Mouse (Mus musculus) lung, postnatal 0 days (tissue): ENCODE results near the gene Defb29. TPM values are rescaled to one million over a fixed set of nuclear protein-coding genes. Genes with fewer than 3 reads are reported as not detected.

Experiments used
- ATAC-seq: fragments of 200-750 bp; cut with Nextera tagmentation; 2 replicates; pipeline ENCODE4 v1.8.0; 2017; ENCODE audit warnings: moderate library complexity
- DNase-seq: peaks from one replicate; pipeline ENCODE4 v3.0.0-alpha.2; 2016; ENCODE audit warnings: low spot score
- H3K27ac ChIP-seq: fragments of 300-500 bp; sonication (generic); 2 replicates; pipeline ENCODE4 v1.5.1; 2014; ENCODE audit warnings: antibody characterized with exemption, mild to moderate bottlenecking, low read length, mixed read lengths
- H3K27me3 ChIP-seq: fragments of 300-500 bp; sonication (generic); replicated peaks from 2 replicates; pipeline ENCODE4 v1.6.1; 2014; ENCODE audit warnings: low read length, mixed read lengths; ENCODE audit not compliant: insufficient read depth
- H3K36me3 ChIP-seq: fragments of 300-500 bp; sonication (generic); 2 replicates; pipeline ENCODE4 v1.6.1; 2014; ENCODE audit warnings: low read length, mixed read lengths; ENCODE audit not compliant: insufficient read depth
- H3K4me1 ChIP-seq: fragments of 300-500 bp; sonication (generic); 2 replicates; pipeline ENCODE4 v1.6.1; 2014; ENCODE audit warnings: antibody characterized with exemption, low read depth, low read length, mixed read lengths; ENCODE audit not compliant: insufficient read depth
- H3K4me2 ChIP-seq: fragments of 300-500 bp; sonication (generic); replicated peaks from 2 replicates; pipeline ENCODE4 v1.6.1; 2014; ENCODE audit warnings: low read depth, mild to moderate bottlenecking, low read length, moderate library complexity, mixed read lengths
- H3K4me3 ChIP-seq: fragments of 300-500 bp; sonication (generic); 2 replicates; pipeline ENCODE4 v1.5.1; 2014; ENCODE audit warnings: low read depth, low read length
- H3K9ac ChIP-seq: fragments of 300-500 bp; sonication (generic); replicated peaks from 2 replicates; pipeline ENCODE4 v1.6.1; 2014; ENCODE audit warnings: low read depth, mild to moderate bottlenecking
- H3K9me3 ChIP-seq: fragments of 300-500 bp; sonication (generic); 2 replicates; pipeline ENCODE4 v1.6.1; 2016; ENCODE audit warnings: low read length, mixed read lengths
- CTCF ChIP-seq: IDR thresholded peaks from 2 replicates; pipeline ENCODE4 v1.5.1; 2016; ENCODE audit warnings: antibody characterized with exemption, mild to moderate bottlenecking
- EP300 ChIP-seq: IDR thresholded peaks from 2 replicates; pipeline ENCODE4 v1.6.1; 2016; ENCODE audit warnings: antibody characterized with exemption, mild to moderate bottlenecking, control low read depth
- WGBS: fragments of 180-500 bp; shearing (Covaris S2); extraction: QIAGEN DNeasy Blood & Tissue Kit; methylation state at CpG from one replicate; pipeline ENCODE4 v1.1.7; 2014; 5-methylcytosine and 5-hydroxymethylcytosine counted together
- polyA plus RNA-seq: library from polyadenylated mRNA; unstranded; fragments of >200 nt; fragmentation: Nextera tagmentation; extraction: Ambion mirVana; gene quantifications from 2 replicates; pipeline ENCODE4 v1.2.1, GENCODE M21; 2015

Gene Defb29
- polyA plus RNA-seq, 1 experiment from 2014 or later: not detected

GRCm38 (mm10) chr2:152573484-152573883 is 33.6 kb upstream of the Defb29 start:
- H3K4me3 ChIP-seq: no peak overlapping the region
- no peaks in the 10 kb centered on the region for H3K4me1 ChIP-seq
- H3K36me3 ChIP-seq: no peaks in the 10 kb centered on the region
- H3K9ac ChIP-seq: no peak overlapping the region
- TF ChIP-seq EP300: no peak
- TF ChIP-seq CTCF: no peak
- WGBS: 85% methylated on average over 8 of the region's 8 CpGs
- ATAC-seq (no peak), DNase-seq (no peak)
- no peaks in the 10 kb centered on the region for H3K27me3 ChIP-seq
- no peak overlapping the region for H3K4me2 ChIP-seq
- no peaks in the 10 kb centered on the region for H3K9me3 ChIP-seq
- H3K27ac ChIP-seq: no peak overlapping the region

- no peak for DNase-seq
- H3K4me1 ChIP-seq: no peaks in the 10 kb centered on the region
Measured at GRCm38 (mm10) chr2:152572114-152572794, 32.4 kb upstream of the Defb29 start, which contains the start of gene Defb21. Gene Defb21, plus strand, starts transcription at chr2:152572744.

GRCm38 (mm10) chr2:152570313-152570712 is 30.4 kb upstream of the Defb29 start:
- Histone ChIP-seq H3K4me1 (no peaks in the 10 kb centered on the region), H3K27ac (no peak overlapping the region), H3K9ac (no peak overlapping the region), H3K27me3 (no peaks in the 10 kb centered on the region), H3K4me3 (no peak overlapping the region), H3K9me3 (no peaks in the 10 kb centered on the region), H3K36me3 (no peaks in the 10 kb centered on the region), H3K4me2 (no peak overlapping the region)
- WGBS: 60% methylated on average over 6 of the region's 6 CpGs
- ATAC-seq: no peak
- no peak for DNase-seq
- TF ChIP-seq EP300 (no peak), CTCF (no peak)

More at GRCm38 (mm10) chr2:152572114-152572794, 32.4 kb upstream of the Defb29 start, which contains the start of gene Defb21:
- Histone ChIP-seq H3K4me2 (no peak within 1 kb of the TSS), H3K9ac (no peak within 1 kb of the TSS), H3K9me3 (no peaks in the 10 kb centered on the region), H3K27me3 (no peaks in the 10 kb centered on the region), H3K4me3 (no peak within 1 kb of the TSS), H3K36me3 (no peaks in the 10 kb centered on the region), H3K27ac (no peak within 1 kb of the TSS)
- 62% methylated on average over 11 of the region's 11 CpGs for WGBS
- ATAC-seq: no peak
- TF ChIP-seq EP300: no peak
- peak; percentile 48 for TF ChIP-seq CTCF

GRCm38 (mm10) chr2:152569881-152570280 is 30.0 kb upstream of the Defb29 start:
- H3K27ac ChIP-seq: no peak overlapping the region
- H3K36me3 ChIP-seq: no peaks in the 10 kb centered on the region
- WGBS: 67% methylated on average over 4 of the region's 4 CpGs

GRCm38 (mm10) chr2:152569038-152569437 is 29.1 kb upstream of the Defb29 start, which contains the start of gene Gm17416:
Gene Gm17416, plus strand, starts transcription at chr2:152569338.
- ATAC-seq: no peak
- WGBS: 85% methylated on average over 5 of the region's 5 CpGs
- DNase-seq: no peak
- H3K4me2 ChIP-seq: no peak within 1 kb of the TSS
- H3K9ac ChIP-seq: no peak within 1 kb of the TSS
- H3K9me3 ChIP-seq: no peaks in the 10 kb centered on the region
- H3K27me3 ChIP-seq: no peaks in the 10 kb centered on the region
- H3K4me3 ChIP-seq: no peak within 1 kb of the TSS
- H3K36me3 ChIP-seq: no peaks in the 10 kb centered on the region
- TF ChIP-seq EP300: no peak
- no peak for TF ChIP-seq CTCF
- H3K27ac ChIP-seq: no peak within 1 kb of the TSS
- H3K4me1 ChIP-seq: no peaks in the 10 kb centered on the region

More at GRCm38 (mm10) chr2:152569881-152570280, 30.0 kb upstream of the Defb29 start:
- DNase-seq (no peak), ATAC-seq (no peak)
- no peak overlapping the region for H3K9ac ChIP-seq
- H3K9me3 ChIP-seq: no peaks in the 10 kb centered on the region
- TF ChIP-seq EP300 (no peak), CTCF (no peak)
- no peaks in the 10 kb centered on the region for H3K4me1 ChIP-seq
- no peak overlapping the region for H3K4me2 ChIP-seq
- H3K4me3 ChIP-seq: no peak overlapping the region
- H3K27me3 ChIP-seq: no peaks in the 10 kb centered on the region

GRCm38 (mm10) chr2:152556655-152557054 is 16.8 kb upstream of the Defb29 start:
- TF ChIP-seq CTCF (no peak), EP300 (no peak)

More at GRCm38 (mm10) chr2:152556655-152557054, 16.8 kb upstream of the Defb29 start:
- no peaks in the 10 kb centered on the region for H3K9me3 ChIP-seq
- no peak for DNase-seq
- no peak overlapping the region for H3K9ac ChIP-seq
- WGBS: 66% methylated on average over 7 of the region's 7 CpGs
- H3K4me1 ChIP-seq: no peaks in the 10 kb centered on the region
- no peak for ATAC-seq
- no peaks in the 10 kb centered on the region for H3K36me3 ChIP-seq
- H3K27ac ChIP-seq: no peak overlapping the region
- H3K27me3 ChIP-seq: no peaks in the 10 kb centered on the region
- no peak overlapping the region for H3K4me2 ChIP-seq
- no peak overlapping the region for H3K4me3 ChIP-seq
